In the genomic region with DNA sequence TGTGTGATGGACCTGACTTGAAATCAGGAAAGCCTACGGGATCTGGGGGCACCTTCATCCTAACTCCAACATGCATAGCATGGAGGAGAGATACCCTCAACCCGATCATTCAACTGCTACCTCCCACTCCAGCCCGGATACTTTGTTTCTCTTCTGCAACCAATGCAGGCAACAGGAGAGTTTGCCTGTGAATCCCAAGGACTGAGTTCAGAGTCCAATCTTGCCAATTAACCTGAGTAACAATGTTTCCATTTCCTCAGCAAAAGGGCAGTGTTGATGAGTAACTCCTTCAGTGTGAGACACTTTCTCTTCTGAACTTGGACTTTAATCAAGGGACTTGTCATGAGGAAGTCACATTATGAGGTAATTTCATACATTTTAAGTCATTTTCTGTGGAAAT, we compare ENCODE assay signal across 12 mouse cellular contexts.
"Had no signal": no experiment of that assay in that cellular context is flagged by ENCODE, and none has a peak within 500 bp of the region (broad histone marks: within the 10 kb centered on the region; RNA-seq: fewer than 3 reads in every experiment).

No protein-coding gene starts in this region.

- H3K27me3 ChIP-seq: limb, embryonic 12.5 days; midbrain, embryonic 12.5 days; neural tube, embryonic 13.5 days; stomach, embryonic 15.5 days had no signal

- H3K27ac ChIP-seq: liver, embryonic 14.5 days; midbrain, embryonic 12.5 days; neural tube, embryonic 13.5 days; stomach, embryonic 15.5 days had no signal

- H3K4me3 ChIP-seq: limb, embryonic 12.5 days; midbrain, embryonic 12.5 days; neural tube, embryonic 13.5 days; stomach, embryonic 15.5 days had no signal

- H3K36me3 ChIP-seq: limb, embryonic 12.5 days; midbrain, embryonic 12.5 days; neural tube, embryonic 13.5 days; stomach, embryonic 15.5 days had no signal

- H3K9me3 ChIP-seq: limb, embryonic 12.5 days; midbrain, embryonic 12.5 days; neural tube, embryonic 13.5 days; stomach, embryonic 15.5 days had no signal

- H3K9ac ChIP-seq: limb, embryonic 12.5 days; liver, embryonic 14.5 days; midbrain, embryonic 12.5 days; neural tube, embryonic 13.5 days; stomach, embryonic 15.5 days had no signal

- DNase-seq: layer of hippocampus, adult 9-11 months; layer of hippocampus, postnatal 36 days; lung, adult 18-20 months; right cerebral cortex, postnatal 14 days; thymus, postnatal 4 days had no signal

- ATAC-seq: inflammation-experienced regulatory T-cells, adult 6 months; midbrain, embryonic 16.5 days had no signal

- H3K4me2 ChIP-seq: limb, embryonic 12.5 days; midbrain, embryonic 12.5 days; neural tube, embryonic 13.5 days; stomach, embryonic 15.5 days had no signal
